Mouse (Mus musculus): ENCODE data around the gene Brpf1. TPM values are rescaled to one million over a fixed set of nuclear protein-coding genes. Genes with fewer than 3 reads are reported as not detected.

Brpf1 gene
- total RNA-seq (2021) = 10 to 100 TPM; 28.3 to 28.6 TPM
- long read RNA-seq, full-length matches to known transcripts = 2 of 19 reads
- long read RNA-seq, partial matches to known transcripts = 11 of 19 reads
- long read RNA-seq, other reads (novel, unspliced or antisense) = 6 of 19 reads

DNA sequence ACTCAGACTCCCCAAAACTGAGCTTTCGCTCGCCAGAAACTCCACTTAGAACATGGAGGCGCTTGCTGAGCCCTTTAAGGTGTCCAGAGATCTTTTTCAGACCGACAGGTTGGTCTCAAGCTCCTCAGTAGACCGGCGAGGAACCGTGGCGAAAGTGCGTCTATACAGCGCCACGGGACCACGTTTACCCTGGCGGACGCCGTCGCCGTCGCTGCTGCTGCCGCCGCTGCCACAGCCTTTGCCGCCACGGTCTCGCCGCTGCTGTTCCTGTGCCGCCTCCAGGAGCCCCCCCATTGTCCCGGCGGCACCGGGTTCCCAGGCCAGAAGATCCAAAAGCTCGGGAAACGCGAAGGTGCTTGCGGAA is at the start of gene Brpf1:
Gene Brpf1, plus strand, starts transcription at position 152 of the 364 bp plus-strand sequence.
- DNase-seq (ENCODE audit: low spot score in 2 of 2) = no peak

DNA sequence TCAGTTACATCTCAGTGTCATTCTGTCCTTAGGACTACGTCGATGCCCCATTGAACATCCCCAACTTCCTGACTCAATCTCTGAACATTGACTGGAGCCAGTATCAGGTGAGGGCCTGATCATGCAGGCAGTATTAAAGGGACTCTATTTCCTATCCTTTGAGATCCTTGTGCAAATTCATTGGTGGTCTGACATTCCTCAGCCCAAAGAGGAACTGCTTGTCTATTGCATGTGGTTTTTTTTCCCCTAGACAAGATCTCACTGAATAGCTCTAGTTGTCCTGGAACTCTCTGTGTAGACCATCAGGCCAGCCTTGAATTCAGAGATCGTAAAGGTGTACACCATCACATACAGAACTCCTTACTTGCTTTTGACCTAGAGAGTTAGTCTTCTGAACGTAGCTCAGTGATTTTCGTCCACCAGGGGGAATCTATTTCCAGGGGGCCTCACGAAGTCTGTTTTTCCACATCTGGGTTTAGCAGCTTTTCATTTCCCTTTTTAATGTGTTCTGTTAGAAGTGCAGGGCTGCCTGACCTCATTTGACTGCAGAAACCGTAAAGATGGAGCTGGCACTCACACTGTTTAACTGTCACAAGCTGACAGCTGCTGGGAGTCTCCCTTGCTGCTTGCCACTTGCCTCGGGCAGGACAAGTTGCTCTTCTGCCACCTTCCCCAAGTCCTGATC is 45.6 kb upstream of the Brpf1 start:
- no peak for DNase-seq (ENCODE audit: low spot score in 2 of 2)

DNA sequence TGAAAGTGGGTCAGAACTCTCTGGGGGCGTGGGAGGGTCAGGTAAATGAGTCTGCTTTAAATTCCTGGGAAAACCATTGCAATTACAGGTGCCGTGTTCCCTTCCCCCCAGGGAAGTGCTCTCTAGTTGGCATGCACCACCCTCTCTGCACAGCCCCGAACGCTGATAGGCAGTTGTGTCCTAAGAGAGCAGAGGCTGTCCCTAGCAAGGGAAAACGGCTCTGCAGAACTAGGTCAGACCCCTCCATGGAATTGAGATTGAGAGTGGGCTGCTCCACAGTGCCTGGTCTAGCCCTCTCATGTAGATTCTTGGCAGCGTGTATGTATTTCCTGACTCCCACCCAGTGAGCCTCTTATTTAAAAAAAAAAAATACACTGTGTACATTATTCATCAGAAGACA is 43.4 kb upstream of the Brpf1 start:
- no peak for DNase-seq (ENCODE audit: low spot score in 2 of 2)

DNA sequence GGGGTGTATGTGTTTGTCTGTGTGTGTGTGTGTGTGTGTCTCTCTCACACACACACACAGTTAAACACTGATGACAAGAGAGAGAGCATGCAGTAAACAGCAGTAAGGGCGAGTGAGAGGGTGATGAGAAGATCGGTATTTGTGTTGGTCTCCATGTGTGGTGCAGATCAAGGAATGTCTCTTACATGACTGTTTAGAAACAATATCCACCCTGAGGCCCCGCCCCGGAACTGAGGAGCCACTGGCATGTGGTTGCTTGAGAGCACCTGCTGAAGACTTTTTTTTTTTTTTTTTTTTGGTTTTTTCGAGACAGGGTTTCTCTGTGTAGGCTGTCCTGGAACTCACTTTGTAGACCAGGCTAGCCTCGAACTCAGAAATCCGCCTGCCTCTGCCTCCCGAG is 42.5 kb upstream of the Brpf1 start:
- DNase-seq (ENCODE audit: low spot score in 2 of 2) = no peak

DNA sequence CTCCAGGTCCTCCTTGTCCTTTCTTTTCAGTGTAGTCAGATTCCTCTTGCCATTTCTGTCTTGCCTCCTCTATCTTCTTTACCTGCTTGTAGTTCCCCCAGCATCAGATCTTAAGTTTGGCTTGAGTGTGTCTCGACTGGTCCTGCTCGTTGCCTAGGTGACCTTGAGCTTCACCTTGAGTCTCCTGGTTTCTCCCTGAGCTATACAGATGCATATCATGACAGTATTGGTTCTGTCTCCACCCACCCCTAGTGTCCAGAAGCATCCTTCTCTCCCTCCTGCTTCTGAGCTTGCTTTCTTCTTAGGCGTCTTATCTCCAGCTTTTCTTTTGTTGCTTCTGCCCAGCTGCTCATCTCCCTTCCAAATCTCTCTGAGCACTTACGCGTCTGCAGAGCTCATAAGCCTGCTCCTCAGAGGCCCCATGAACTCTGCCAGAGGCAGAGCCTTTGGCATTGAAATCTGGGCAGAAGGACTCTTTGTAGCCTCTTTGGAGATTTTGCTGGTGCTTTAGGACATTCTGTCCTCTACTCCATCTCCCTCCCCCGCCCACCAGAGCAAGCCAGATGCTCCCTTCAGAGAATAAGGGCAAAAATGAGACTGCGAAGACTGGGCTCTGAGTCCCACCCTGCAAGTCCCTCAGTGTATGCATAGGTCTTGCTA is 39.8 kb upstream of the Brpf1 start:
- no peak for DNase-seq (ENCODE audit: low spot score in 2 of 2)

DNA sequence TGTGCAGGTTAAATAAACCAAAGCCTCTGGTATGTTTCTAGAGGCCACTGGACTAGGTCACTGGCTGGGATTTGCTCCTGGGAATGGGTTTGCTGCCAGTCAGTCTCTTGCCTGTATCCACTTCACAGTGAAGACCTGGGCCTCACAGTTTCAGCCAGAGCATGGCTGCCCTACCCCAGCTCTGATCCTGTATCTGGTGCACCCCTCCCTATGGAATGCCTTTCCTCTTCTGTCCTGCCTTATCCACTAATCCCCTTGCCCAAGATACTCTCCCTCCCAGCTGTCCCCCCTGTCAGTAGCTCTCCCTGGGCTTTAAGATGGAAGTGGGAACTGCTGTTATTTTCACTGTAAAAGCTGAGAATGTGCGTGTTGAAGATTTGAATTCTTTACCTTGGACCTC is 38.9 kb upstream of the Brpf1 start:
- DNase-seq (ENCODE audit: low spot score in 2 of 2) = no peak

DNA sequence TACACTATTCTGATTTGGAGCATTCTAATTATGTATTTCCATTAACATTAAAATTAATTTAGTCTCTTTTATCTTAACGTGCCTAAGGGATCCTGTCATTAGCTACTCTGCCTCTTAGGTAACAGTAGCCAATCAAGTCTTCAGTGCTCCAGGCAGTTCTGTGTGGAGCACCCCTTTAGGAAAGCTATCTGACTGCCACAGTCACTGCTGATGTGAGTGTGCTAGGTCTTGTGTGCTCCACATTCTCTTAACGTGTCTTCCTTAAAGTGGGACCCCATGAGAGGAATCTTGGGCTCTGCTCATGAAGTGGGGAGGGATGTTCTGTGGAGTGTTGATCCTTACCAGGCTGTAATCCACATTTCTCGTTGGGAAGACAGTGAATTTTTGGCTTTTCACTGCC is 34.6 kb upstream of the Brpf1 start:
- no peak for DNase-seq (ENCODE audit: low spot score in 2 of 2)

DNA sequence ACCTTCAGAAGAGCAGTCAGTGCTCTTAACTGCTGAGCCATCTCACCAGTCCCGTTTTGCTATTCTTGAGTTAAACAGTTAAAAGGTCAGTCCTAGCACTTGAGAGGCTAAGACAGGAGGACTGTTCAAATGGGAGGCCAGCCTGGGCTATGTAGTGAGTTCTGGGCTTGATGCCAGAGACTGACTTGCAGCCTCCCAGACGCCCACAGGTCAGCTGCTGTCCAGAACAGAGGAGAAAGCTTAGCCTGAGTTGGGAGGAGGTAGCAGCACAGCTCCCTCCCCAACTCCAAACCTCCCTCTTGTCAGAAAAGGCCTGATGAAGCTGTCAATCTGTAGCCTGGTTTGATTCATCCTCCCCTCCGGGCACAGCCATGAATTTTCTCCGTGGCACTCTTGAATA is 30.1 kb upstream of the Brpf1 start:
- DNase-seq (ENCODE audit: low spot score in 2 of 2) = no peak

DNA sequence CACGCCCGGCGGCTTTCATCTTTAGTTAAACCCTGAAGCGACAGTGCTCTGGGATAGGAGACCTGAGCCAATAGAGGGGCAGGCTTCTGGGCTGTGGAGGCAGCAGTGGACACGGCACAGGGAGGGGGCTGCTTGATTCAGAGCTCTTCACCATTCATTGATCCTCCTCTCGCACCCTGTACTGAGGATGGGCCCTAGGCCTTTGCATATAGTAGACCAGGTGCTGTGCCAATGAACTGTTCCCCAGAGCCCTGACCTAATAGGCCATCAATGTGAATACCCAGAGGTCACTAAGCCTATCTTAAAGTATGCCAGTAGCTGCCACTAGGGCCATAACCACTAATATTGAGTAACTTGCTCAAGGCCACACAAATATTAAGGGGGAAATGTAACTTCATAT is 25.3 kb upstream of the Brpf1 start:
- DNase-seq (ENCODE audit: low spot score in 2 of 2) = no peak

DNA sequence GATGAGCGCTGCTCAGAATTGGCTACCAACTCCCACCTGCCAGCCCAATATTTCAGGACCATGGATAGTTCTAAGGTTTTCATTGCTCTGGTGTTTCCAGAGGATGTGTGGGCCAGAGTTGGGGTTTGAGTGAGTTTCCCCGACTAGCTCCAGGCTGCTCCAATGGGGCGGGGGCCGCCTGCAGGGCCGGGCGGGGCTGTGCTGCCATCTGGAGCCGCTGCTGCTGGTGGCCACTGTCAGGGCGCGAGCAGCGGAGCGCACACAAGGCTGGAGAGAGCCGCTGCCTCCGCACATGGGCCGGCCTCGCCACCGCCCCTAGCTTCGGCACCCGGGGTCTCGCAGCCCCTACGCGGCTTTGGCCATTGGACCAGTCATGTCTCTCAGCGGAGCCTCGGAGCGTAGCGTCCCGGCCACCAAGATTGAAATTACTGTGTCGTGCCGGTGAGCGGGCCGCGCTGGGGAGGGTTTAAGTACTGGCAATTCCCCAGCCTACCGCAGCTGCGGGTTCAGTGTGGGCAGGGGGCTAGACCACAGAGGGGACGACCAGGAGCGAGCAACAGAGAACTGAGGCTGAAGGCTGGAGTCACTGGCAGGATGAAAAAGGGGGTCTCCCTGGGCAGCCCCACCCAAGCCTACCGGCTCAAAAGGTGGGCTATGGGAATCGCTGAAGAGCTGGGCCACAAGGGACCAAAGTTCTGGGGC is 24.7 kb upstream of the Brpf1 start, which contains the start of gene Cpne9:
Gene Cpne9, plus strand, starts transcription at position 207 of the 702 bp plus-strand sequence.
- DNase-seq (ENCODE audit: low spot score in 2 of 2) = peak in 1 of 2 experiments; percentile 41

DNA sequence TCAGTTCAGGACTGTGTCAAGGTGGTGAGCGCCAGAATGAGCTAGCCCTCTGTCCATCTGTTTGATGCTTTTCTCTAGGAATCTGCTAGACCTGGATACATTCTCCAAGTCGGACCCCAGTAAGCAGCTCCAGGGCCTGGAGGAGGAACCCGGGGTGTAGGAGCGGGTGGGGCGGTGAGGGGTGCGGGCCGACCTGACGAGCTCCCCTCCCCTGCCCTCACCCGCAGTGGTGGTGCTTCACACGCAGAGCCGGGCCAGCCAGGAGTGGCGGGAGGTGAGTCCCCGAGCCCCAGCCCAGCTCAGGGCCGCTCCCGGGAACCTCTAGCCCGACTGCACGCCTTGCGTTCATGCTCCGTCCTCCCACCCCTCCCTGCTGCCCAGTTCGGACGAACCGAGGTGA is 24.0 kb upstream of the Brpf1 start:
- DNase-seq (ENCODE audit: low spot score in 2 of 2) = no peak

DNA sequence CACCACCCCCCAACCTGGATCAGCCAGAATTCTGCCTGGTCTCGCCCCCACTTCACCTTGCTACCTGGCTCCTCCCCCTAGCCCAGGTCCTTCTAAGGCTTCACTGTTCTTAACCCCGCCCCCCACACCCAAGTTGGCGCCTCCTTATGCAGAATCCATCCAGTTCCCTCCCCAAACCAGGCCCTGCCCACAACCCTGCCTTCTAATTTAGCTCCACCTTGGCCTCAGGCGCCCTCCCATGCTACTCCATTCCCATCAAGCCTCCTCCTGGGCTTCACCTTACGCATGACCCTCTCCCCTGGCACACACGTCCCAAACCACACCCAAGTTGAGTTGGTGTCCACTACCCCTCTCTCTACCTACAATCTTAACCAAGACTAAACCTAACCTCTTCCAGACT is 23.4 kb upstream of the Brpf1 start:
- DNase-seq (ENCODE audit: low spot score in 2 of 2) = no peak

DNA sequence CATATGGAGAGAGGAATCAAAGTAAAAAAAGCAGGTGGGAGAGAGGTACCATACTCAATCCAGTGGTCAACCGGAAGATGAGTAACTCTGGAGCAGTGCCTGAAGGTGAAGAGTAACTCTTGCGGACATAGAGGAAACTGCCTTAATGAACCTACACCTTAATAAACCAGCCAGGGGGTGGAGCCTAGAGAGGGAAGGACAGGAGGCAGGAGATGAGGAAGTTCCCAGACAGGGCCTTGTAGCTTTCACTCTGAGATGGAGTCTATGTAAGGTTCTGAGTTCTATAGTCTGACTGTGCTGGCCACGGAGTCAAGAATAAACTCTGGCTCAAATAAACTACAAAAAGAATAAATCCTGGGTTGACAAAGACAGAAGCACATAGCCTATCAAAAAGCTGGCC is 22.0 kb upstream of the Brpf1 start:
- no peak for DNase-seq (ENCODE audit: low spot score in 2 of 2)

DNA sequence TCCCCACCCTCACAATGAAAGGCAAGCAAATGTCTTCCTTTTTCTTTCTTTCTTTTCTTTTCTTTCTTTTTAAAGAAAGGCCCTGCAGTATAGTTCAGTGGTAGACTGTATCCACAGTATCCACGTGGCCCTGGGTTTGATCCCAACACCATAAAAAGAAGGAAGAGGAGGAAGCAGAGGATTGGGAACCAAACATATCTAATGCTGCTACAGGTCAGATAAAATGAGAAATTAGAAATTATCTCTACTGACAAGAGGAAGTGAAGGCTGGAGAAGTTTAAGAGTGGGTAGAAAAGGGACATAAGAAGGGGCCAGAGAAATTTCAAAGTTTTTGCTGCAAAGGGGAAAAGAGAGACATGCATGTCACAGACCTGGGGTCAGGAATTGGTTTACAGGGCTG is 20.6 kb upstream of the Brpf1 start:
- DNase-seq (ENCODE audit: low spot score in 2 of 2) = no peak

DNA sequence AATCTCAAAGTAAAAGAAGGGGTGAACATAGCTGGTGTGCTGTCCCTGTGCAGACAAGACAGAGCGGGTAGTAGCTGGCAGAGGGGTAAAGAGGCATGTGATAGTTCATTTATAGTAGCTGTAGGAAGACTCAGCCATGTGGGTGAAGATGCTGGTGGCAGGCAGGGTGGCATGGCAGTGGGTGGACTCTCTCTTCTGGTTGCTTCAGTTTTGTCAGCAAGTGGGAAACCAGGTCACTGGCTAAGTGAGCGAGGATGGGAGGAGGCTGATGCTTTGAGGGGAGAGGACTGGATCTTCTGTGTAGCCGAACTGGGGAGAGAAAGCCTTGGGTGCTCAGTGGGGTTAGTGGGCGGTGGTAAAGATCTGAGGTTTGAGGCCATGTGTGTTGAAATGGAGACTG is 19.7 kb upstream of the Brpf1 start:
- DNase-seq (ENCODE audit: low spot score in 2 of 2) = no peak

DNA sequence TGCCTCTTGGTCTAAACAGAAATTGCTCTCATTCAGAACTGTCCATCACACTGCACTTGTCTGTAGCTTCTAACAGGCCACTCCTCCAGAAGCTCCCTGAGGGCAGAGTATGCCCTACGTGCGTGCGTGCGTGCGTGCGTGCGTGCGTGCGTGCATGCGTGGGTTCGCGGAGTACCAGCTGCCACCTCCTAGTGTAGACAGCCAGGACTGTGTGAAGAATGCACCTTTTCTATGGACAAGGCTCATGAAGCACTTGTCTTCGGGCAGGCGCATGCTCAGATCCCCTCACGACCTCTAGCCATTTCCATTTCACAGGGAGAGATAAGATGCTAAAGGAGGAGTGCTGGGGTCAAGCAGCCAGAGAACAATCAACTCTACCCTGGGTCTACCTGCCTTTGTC is 17.6 kb upstream of the Brpf1 start:
- DNase-seq (ENCODE audit: low spot score in 2 of 2) = no peak

DNA sequence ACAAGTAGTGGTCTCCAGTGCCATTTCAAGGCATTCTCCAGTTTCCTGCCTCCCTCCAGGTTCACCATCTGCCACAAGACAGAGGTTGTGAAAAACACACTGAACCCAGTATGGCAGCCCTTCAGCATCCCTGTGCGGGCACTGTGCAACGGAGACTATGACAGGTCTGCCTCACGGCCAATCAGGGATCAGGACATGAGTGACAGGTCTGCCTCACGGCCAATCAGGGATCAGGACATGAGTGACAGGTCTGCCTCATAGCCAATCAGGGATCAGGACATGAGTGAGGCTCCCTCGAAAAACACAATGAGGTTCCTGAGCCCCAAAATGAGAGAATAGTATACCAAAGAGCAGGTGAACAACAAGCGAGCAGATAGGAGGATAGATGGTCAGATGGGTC is 16.6 kb upstream of the Brpf1 start:
- no peak for DNase-seq (ENCODE audit: low spot score in 2 of 2)

DNA sequence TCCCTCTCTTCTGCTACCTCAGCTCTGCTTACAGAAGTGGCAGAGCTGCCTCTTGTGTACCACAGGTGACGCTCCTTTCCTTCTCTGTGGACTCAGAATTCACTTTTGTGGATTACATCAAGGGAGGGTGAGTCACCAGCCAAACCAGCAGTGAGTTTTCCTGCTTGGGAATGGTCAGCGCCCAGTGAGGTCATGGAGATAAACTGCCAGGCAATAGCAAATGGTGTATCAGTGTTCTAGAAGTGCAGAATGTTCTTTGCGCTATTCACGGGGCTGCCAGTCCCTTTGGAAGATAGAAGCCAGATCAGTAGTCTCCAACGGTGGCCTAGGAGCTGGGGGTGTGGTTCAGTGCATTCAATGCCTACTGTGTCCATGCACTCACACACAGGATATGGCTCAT is 14.0 kb upstream of the Brpf1 start:
- DNase-seq (ENCODE audit: low spot score in 2 of 2) = no peak

DNA sequence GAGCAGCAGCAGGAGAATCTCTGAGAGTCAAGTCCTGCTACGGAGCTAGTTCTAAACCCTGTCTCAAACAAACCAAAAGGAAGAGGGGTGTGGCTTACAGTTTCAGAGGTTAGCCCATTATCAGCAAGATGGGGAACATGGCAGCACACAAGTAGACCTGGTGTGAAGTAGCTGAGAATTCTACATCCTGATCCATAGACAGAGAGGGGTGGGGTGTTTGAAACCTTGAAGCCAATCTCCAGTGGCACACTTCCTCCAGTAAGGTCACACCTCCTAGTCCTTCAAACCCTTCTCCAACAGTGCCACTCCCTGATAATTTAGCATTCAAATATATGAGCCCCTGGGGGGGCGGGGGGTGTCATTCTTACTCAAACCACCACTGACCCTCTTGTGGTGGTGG is 10.9 kb upstream of the Brpf1 start:
- DNase-seq (ENCODE audit: low spot score in 2 of 2) = no peak

DNA sequence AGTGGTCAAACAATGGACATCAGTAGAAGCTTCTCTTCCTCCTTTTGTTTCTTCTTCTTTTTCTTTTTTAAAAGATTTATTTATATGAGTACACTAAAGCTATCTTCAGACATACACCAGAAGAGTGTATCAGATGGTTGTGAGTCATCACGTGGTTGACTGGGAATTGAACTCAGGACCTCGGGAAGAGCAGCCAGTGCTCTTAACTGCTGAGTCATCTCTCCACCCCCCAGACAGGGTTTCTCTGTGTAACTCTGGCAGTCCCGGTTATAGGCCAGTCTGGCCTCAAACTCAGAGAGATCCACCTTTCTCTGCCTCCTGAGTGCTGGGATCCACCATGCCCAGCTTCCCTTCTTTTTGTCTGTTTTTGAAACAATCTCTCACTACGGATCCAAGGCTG is 10.3 kb upstream of the Brpf1 start:
- no peak for DNase-seq (ENCODE audit: low spot score in 2 of 2)

DNA sequence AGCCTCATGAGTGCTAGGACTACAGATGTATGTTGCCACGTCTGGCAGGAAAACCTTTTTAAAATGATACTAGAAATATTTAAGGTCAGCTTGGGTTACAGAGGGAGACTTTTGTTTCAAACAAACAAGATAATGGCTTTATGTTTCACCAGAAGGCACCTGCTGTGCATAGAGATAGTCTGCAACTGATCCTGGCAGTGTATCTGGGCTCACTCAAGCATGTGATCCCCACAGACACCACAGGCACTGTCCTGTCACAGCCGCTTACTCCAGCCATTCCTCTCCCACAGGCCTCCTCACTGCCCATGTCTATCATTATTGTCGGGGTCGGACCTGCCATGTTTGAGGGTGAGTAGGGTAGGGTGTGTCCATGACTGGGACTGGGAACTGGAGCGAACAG is 5.6 kb upstream of the Brpf1 start:
- no peak for DNase-seq (ENCODE audit: low spot score in 2 of 2)

DNA sequence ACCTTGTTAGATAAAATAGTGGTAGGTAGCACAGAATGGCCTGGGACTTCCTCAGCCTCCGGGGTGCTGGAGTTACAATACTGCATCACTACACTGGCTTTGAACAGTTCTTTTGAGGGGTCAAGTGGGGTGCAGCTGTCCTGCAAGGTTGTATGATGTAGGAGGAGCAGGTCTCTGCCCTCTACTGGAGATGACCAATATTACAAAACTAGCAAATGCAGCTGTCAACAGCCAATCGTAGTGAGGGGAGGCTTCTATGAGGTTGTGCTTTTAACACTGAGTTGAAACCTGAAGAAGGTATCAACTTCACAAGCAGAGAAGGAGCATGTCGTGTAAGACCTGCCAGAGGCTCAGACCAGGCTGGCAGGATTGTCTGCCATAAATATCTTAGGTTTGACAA is 4.7 kb upstream of the Brpf1 start:
- DNase-seq (ENCODE audit: low spot score in 2 of 2) = no peak
